Mouse (Mus musculus) C2C12 (cell line): Measurements from ENCODE around the gene Prdx2. TPM values are rescaled to one million over a fixed set of nuclear protein-coding genes. Genes with fewer than 3 reads are reported as not detected.

Source experiments
- H3K27me3 ChIP-seq: one replicate; pipeline ENCODE4 v1.6.1; 2011; ENCODE audit not compliant: control insufficient read depth, insufficient read depth, insufficient read length
- H3K36me3 ChIP-seq: one replicate; pipeline ENCODE4 v1.6.1; 2011; ENCODE audit not compliant: control insufficient read depth, insufficient read depth
- H3K4me3 ChIP-seq: one replicate; pipeline ENCODE4 v1.5.1; 2011; ENCODE audit warnings: mild to moderate bottlenecking, control low read depth; ENCODE audit not compliant: poor library complexity, insufficient read depth, severe bottlenecking
- H3K79me2 ChIP-seq: one replicate; pipeline ENCODE4 v1.6.1; 2011; ENCODE audit not compliant: control insufficient read depth, insufficient read depth
- H3K79me3 ChIP-seq: one replicate; pipeline ENCODE4 v1.6.1; 2011; ENCODE audit warnings: low read depth, control low read depth
- H3ac ChIP-seq: one replicate; pipeline ENCODE3; 2011; ENCODE audit warnings: low read depth; ENCODE audit not compliant: control insufficient read depth, insufficient read length
- CEBPB ChIP-seq: IDR thresholded peaks from one replicate; pipeline ENCODE4 v1.6.1; 2011; ENCODE audit warnings: low read depth, mild to moderate bottlenecking, control low read depth, moderate library complexity
- CTCF ChIP-seq: IDR thresholded peaks from one replicate; pipeline ENCODE4 v1.5.1; 2011; ENCODE audit not compliant: control insufficient read depth, insufficient read depth, insufficient read length
- FOSL1 ChIP-seq: IDR thresholded peaks from one replicate; pipeline ENCODE4 v1.8.0; 2011; ENCODE audit warnings: mild to moderate bottlenecking, low read length; ENCODE audit not compliant: poor library complexity, insufficient read depth, severe bottlenecking
- MAX ChIP-seq: IDR thresholded peaks from one replicate; pipeline ENCODE4 v1.6.1; 2011; ENCODE audit warnings: mild to moderate bottlenecking, control low read depth
- MYOD1 ChIP-seq: IDR thresholded peaks from one replicate; pipeline ENCODE4 v1.6.1; 2011; ENCODE audit warnings: low read depth; ENCODE audit not compliant: control insufficient read depth, insufficient read length
- MYOG ChIP-seq: IDR thresholded peaks from one replicate; pipeline ENCODE4 v1.6.1; 2011; ENCODE audit not compliant: control insufficient read depth, insufficient read length; ENCODE audit errors: extremely low read depth
- USF1 ChIP-seq: IDR thresholded peaks from one replicate; pipeline ENCODE4 v1.6.1; 2011; ENCODE audit warnings: low read depth, mild to moderate bottlenecking, control low read depth, moderate library complexity
- polyA plus RNA-seq: library from polyadenylated mRNA; unstranded; fragments of >200 nt; fragmentation: generic; extraction: Trizol; gene quantifications from one replicate; pipeline ENCODE4 v1.2.1, GENCODE M21; 2012; ENCODE audit warnings: missing spikeins

The Prdx2 gene
- polyA plus RNA-seq, 1 experiment, result 609 TPM

- Histone ChIP-seq H3K79me2 (no peaks in the 10 kb centered on the region), H3K27me3 (peaks cover 42% of the 10 kb centered on the region), H3ac (peak overlapping the region; percentile 24), H3K79me3 (no peaks in the 10 kb centered on the region), H3K36me3 (no peaks in the 10 kb centered on the region), H3K4me3 (no peak overlapping the region)
- TF ChIP-seq CEBPB, result no peak
- TF ChIP-seq MYOG, result no peak
- no peak for TF ChIP-seq FOSL1
- no peak for TF ChIP-seq USF1
- TF ChIP-seq MYOD1, result no peak
- no peak for TF ChIP-seq MAX
- TF ChIP-seq CTCF, result no peak
Measured at GRCm38 (mm10) chr8:84945633-84946527, 23.5 kb upstream of the Prdx2 start.

DNA sequence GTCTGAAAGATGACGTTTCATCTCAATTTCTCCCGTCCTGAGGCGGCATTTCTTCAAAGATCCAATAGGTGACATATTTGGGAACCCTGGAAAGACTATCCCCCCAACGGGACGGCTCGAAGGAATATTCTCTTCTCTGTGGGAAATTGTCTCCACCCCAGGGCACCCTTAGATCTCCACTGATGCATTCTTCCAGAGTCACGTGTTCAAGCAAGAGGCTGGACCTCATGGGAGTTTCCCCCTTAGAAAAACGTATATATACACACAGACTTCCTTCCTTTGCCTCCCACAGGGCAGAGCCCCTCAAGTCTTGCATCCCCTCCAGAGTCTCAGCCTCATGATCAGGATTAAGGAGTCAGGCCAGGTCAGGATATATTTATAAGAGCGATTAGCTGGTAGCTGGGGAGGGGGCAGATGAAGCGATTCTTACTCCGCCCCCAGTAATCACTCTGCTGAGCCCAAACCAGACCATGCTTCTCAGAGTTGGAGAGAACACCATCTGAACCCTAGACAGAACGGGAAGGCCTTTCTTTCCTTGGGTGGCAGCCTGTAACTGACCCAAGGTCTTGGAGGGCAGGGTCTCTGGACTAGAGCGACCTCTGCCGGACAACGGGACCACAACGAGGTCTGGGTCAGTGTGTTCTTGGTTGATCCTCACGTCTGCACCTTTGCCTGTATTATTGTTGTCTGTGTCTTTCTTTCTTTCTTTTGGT, 22.7 kb upstream of the Prdx2 start, which contains the start of gene Rtbdn:
Gene Rtbdn (plus strand): TSS at position 464 of the 713 bp plus-strand sequence.
- H3K79me3 ChIP-seq, result no peaks in the 10 kb centered on the region
- H3K27me3 ChIP-seq, result peaks cover 47% of the 10 kb centered on the region
- H3K4me3 ChIP-seq, result no peak within 1 kb of the TSS
- TF ChIP-seq CTCF (no peak), MYOD1 (no peak), CEBPB (no peak), USF1 (no peak), FOSL1 (no peak), MYOG (no peak)
- H3ac ChIP-seq, result peak within 1 kb of the TSS; percentile 24
- no peaks in the 10 kb centered on the region for H3K36me3 ChIP-seq
- H3K79me2 ChIP-seq, result no peaks in the 10 kb centered on the region

DNA sequence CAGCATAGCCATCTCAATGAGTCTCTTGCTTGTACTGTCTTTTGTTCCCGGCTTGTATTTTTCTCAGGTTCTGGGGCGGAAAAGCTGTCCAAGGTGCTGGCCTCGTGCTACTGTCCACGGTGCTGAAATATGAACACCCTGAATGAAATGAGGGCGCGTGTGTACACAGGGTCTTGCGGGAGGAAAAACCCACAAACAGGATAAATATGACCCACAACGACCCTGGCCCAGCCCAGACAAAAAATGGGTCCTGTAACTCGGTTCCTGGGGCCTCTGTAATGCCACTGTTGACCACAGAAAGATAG, 22.2 kb upstream of the Prdx2 start:
- Histone ChIP-seq H3K79me3 (no peaks in the 10 kb centered on the region), H3K79me2 (no peaks in the 10 kb centered on the region), H3ac (no peak overlapping the region), H3K36me3 (no peaks in the 10 kb centered on the region), H3K27me3 (peaks cover 47% of the 10 kb centered on the region), H3K4me3 (no peak overlapping the region)
- TF ChIP-seq CTCF (no peak), MYOG (no peak), MAX (peak; percentile 93), USF1 (no peak)

GRCm38 (mm10) chr8:84949753-84950152, 19.6 kb upstream of the Prdx2 start:
- no peaks in the 10 kb centered on the region for H3K36me3 ChIP-seq
- H3K79me3 ChIP-seq, result no peaks in the 10 kb centered on the region
- TF ChIP-seq MYOD1 (no peak), USF1 (no peak), CEBPB (no peak), FOSL1 (no peak), CTCF (no peak), MAX (no peak), MYOG (no peak)
- no peak overlapping the region for H3ac ChIP-seq
- H3K79me2 ChIP-seq, result no peaks in the 10 kb centered on the region
- H3K4me3 ChIP-seq, result no peak overlapping the region
- peaks cover 34% of the 10 kb centered on the region for H3K27me3 ChIP-seq

DNA sequence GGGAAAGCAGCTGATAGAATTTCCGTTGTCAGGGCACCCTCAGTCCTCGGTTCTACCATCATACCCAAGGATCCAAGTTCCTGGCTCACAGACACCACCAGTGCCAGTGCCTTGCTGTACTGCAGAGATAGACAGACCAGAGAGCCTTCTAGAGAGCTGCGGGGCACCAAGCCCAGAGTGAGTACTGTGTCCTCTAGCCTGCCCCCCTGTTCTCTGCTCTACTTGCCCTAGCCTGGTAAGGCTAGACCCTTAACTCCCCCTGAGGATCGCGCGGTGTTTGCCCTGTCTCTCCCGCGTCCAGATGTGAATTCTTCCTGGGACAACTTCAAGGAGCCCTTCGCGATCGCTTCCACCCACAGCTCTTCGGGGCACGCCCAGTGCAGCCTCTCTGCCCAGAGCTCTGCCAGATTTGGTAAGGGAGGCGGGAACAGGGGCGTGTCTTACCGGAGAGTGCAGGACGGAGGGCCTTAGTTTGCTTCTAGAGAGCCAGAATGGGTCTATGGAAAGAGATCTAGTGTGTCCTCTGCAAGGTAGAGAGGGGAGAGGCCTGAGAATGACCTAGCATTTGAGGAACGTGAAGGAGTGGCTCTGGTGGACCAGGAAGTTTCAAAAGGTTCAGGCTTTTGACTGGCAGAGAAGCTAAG, 16.7 kb upstream of the Prdx2 start:
- Histone ChIP-seq H3ac (no peak overlapping the region), H3K79me3 (no peaks in the 10 kb centered on the region), H3K4me3 (no peak overlapping the region), H3K27me3 (peaks cover 17% of the 10 kb centered on the region), H3K79me2 (no peaks in the 10 kb centered on the region), H3K36me3 (peaks cover 7% of the 10 kb centered on the region)
- no peak for TF ChIP-seq CTCF
- TF ChIP-seq CEBPB, result no peak
- TF ChIP-seq MYOD1, result no peak
- no peak for TF ChIP-seq MAX
- TF ChIP-seq FOSL1, result no peak
- no peak for TF ChIP-seq MYOG
- no peak for TF ChIP-seq USF1
